Mouse (Mus musculus) retina, postnatal 7 days (tissue): Measurements from ENCODE around the gene Senp3.
"Not testable (repeated sequence)": the region's sequence is repeated elsewhere in the genome, so short reads cannot be mapped to it uniquely, and the experiment has no call there.

ENCODE experiments used
- DNase-seq: peaks from one replicate; pipeline ENCODE4 v3.0.0-alpha.2; 2012; ENCODE audit warnings: low read depth, low spot score

Senp3 gene

GRCm38 (mm10) chr11:69655264-69656064 lies 26.4 kb downstream of the Senp3 start, which contains the start of gene Sox15:
Sox15 (plus strand) TSS chr11:69655314.
- peak; percentile 66 for DNase-seq

- no peak for DNase-seq
These were observed 27.1 kb downstream of the Senp3 start for GRCm38 (mm10) chr11:69654760-69655159.

- DNase-seq, result peak; percentile 62
These were observed 28.5 kb downstream of the Senp3 start for GRCm38 (mm10) chr11:69653399-69653798.

- no peak for DNase-seq
These were observed 36.0 kb downstream of the Senp3 start for GRCm38 (mm10) chr11:69645860-69646259.

- DNase-seq, result no peak
These were observed 46.4 kb downstream of the Senp3 start for GRCm38 (mm10) chr11:69635471-69635870.

GRCm38 (mm10) chr11:69633128-69633866 lies 48.6 kb downstream of the Senp3 start:
- no peak for DNase-seq

GRCm38 (mm10) chr11:69632284-69633089 lies 49.4 kb downstream of the Senp3 start, which contains the start of gene Fxr2:
Fxr2 (plus strand) TSS chr11:69632990.
- DNase-seq, result peak; percentile 100

GRCm38 (mm10) chr11:69629802-69630201 lies 52.1 kb downstream of the Senp3 start:
- DNase-seq, result no peak

GRCm38 (mm10) chr11:69628286-69628685 lies 53.6 kb downstream of the Senp3 start:
- DNase-seq, result peak; percentile 71

GRCm38 (mm10) chr11:69624339-69624738 lies 57.5 kb downstream of the Senp3 start:
- DNase-seq, result not testable (repeated sequence)
